Mouse (Mus musculus) CD4-positive helper T cell, adult 2 months (primary cell): ENCODE measurements around the gene Mfge8.

Experiments
- DNase-seq: peaks from one replicate; pipeline ENCODE4 v3.0.0-alpha.2; 2012; ENCODE audit warnings: low read depth, missing footprints, low spot score

The Mfge8 gene

DNA sequence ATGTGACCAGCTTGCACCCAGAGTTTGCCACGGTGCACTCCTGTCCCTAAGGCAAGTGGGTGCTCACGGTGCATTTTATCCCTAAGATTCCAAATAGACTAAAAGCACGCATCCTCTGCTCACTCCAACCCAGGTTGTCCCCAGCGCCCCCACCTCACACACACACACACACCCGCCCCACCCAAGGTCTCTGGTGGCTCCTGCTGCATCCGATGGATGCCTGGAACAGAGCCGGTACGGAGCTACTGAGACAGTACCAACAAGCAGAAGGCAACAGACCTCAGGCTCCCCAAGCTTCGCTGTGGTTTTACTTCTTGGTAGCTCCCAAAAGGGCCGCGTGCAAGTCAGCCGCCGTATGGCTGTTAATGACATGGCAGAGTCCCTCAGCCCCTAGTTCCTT, 18.5 kb downstream of the Mfge8 start:
- no peak for DNase-seq

GRCm38 (mm10) chr7:79129883-79130282, 19.0 kb downstream of the Mfge8 start:
- no peak for DNase-seq

DNA sequence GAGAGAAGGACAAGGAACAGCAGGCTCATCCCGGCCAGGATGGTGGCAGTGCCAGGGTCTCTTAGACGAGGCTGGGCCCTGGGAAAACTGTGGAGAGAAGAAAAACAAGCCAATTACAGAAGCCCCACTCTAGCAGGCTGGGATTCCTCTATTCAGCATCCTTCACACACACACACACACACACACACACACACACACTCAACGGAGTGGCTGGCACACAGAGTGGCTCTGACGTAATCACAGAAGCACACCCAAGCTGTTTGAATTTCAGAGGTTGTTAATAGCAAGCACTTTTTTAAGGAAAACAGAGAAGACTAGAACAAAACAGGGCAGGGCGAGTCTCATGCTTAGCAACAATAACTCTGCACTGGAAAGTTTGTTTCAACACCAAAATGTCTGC, 25.4 kb downstream of the Mfge8 start:
- DNase-seq, result no peak

- DNase-seq, result no peak
These were observed 35.0 kb downstream of the Mfge8 start for GRCm38 (mm10) chr7:79113848-79114247.

DNA sequence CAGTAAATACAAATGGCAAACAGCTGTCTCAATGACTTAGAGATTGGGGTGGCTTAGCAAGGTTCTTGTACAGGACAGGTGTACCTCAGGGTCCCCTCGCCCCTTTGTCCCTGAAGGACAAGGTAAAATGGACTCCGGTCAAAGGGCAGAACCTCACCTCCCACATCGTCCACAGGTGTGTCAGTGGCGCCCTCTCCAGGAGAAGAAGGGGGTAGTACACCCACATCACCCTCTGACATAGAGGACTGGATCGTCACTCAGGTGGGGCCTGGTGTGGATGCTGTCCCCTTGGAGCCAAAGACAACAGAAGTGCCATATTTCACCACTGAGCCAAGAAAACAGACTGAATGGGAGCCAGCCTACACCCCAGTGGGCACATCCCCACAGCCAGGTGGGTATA, 52.4 kb downstream of the Mfge8 start:
- no peak for DNase-seq

- no peak for DNase-seq
These were observed 59.7 kb downstream of the Mfge8 start for GRCm38 (mm10) chr7:79089111-79089510.
